Mouse (Mus musculus) C2C12 (cell line): ENCODE measurements around the gene Slc22a13. TPM values are rescaled to one million over a fixed set of nuclear protein-coding genes. Genes with fewer than 3 reads are reported as not detected.

Source experiments
- H3K27me3 ChIP-seq: one replicate; pipeline ENCODE4 v1.6.1; 2011; ENCODE audit not compliant: control insufficient read depth, insufficient read depth, insufficient read length
- H3K36me3 ChIP-seq: one replicate; pipeline ENCODE4 v1.6.1; 2011; ENCODE audit not compliant: control insufficient read depth, insufficient read depth
- H3K4me3 ChIP-seq: one replicate; pipeline ENCODE4 v1.5.1; 2011; ENCODE audit warnings: mild to moderate bottlenecking, control low read depth; ENCODE audit not compliant: poor library complexity, insufficient read depth, severe bottlenecking
- H3K79me2 ChIP-seq: one replicate; pipeline ENCODE4 v1.6.1; 2011; ENCODE audit not compliant: control insufficient read depth, insufficient read depth
- H3K79me3 ChIP-seq: one replicate; pipeline ENCODE4 v1.6.1; 2011; ENCODE audit warnings: low read depth, control low read depth
- H3ac ChIP-seq: one replicate; pipeline ENCODE3; 2011; ENCODE audit warnings: low read depth; ENCODE audit not compliant: control insufficient read depth, insufficient read length
- CEBPB ChIP-seq: IDR thresholded peaks from one replicate; pipeline ENCODE4 v1.6.1; 2011; ENCODE audit warnings: low read depth, mild to moderate bottlenecking, control low read depth, moderate library complexity
- CTCF ChIP-seq: IDR thresholded peaks from one replicate; pipeline ENCODE4 v1.5.1; 2011; ENCODE audit not compliant: control insufficient read depth, insufficient read depth, insufficient read length
- FOSL1 ChIP-seq: IDR thresholded peaks from one replicate; pipeline ENCODE4 v1.8.0; 2011; ENCODE audit warnings: mild to moderate bottlenecking, low read length; ENCODE audit not compliant: poor library complexity, insufficient read depth, severe bottlenecking
- MAX ChIP-seq: IDR thresholded peaks from one replicate; pipeline ENCODE4 v1.6.1; 2011; ENCODE audit warnings: mild to moderate bottlenecking, control low read depth
- MYOD1 ChIP-seq: IDR thresholded peaks from one replicate; pipeline ENCODE4 v1.6.1; 2011; ENCODE audit warnings: low read depth; ENCODE audit not compliant: control insufficient read depth, insufficient read length
- MYOG ChIP-seq: IDR thresholded peaks from one replicate; pipeline ENCODE4 v1.6.1; 2011; ENCODE audit not compliant: control insufficient read depth, insufficient read length; ENCODE audit errors: extremely low read depth
- USF1 ChIP-seq: IDR thresholded peaks from one replicate; pipeline ENCODE4 v1.6.1; 2011; ENCODE audit warnings: low read depth, mild to moderate bottlenecking, control low read depth, moderate library complexity
- polyA plus RNA-seq: library from polyadenylated mRNA; unstranded; fragments of >200 nt; fragmentation: generic; extraction: Trizol; gene quantifications from one replicate; pipeline ENCODE4 v1.2.1, GENCODE M21; 2012; ENCODE audit warnings: missing spikeins

Gene Slc22a13
- polyA plus RNA-seq, 1 experiment: not detected

GRCm38 (mm10) chr9:119199151-119199861 is 9.6 kb downstream of the Slc22a13 start:
- no peak overlapping the region for H3K4me3 ChIP-seq
- no peaks in the 10 kb centered on the region for H3K36me3 ChIP-seq
- peaks cover 3% of the 10 kb centered on the region for H3K27me3 ChIP-seq
- H3K79me2 ChIP-seq: no peaks in the 10 kb centered on the region
- no peak for TF ChIP-seq USF1
- TF ChIP-seq MYOD1: no peak
- no peak for TF ChIP-seq CTCF
- no peak for TF ChIP-seq MAX
- no peak for TF ChIP-seq FOSL1
- no peak for TF ChIP-seq CEBPB
- no peak for TF ChIP-seq MYOG
- no peaks in the 10 kb centered on the region for H3K79me3 ChIP-seq
- H3ac ChIP-seq: no peak overlapping the region

- H3K36me3 ChIP-seq: no peaks in the 10 kb centered on the region
- TF ChIP-seq CEBPB (no peak), FOSL1 (no peak), MAX (no peak), CTCF (no peak)
- no peak overlapping the region for H3K4me3 ChIP-seq
Measured at GRCm38 (mm10) chr9:119192202-119192990, 16.5 kb downstream of the Slc22a13 start.

GRCm38 (mm10) chr9:119181241-119181728 is 27.6 kb downstream of the Slc22a13 start:
- Histone ChIP-seq H3K4me3 (no peak overlapping the region), H3K79me2 (no peaks in the 10 kb centered on the region), H3K79me3 (no peaks in the 10 kb centered on the region), H3K27me3 (peaks cover 44% of the 10 kb centered on the region), H3K36me3 (no peaks in the 10 kb centered on the region), H3ac (no peak overlapping the region)
- TF ChIP-seq MYOD1 (no peak), MYOG (no peak), CEBPB (no peak), MAX (no peak), FOSL1 (no peak), USF1 (no peak), CTCF (no peak)

More at GRCm38 (mm10) chr9:119192202-119192990, 16.5 kb downstream of the Slc22a13 start:
- H3ac ChIP-seq: no peak overlapping the region
- no peaks in the 10 kb centered on the region for H3K79me3 ChIP-seq
- no peaks in the 10 kb centered on the region for H3K27me3 ChIP-seq
- no peaks in the 10 kb centered on the region for H3K79me2 ChIP-seq

GRCm38 (mm10) chr9:119179292-119179691 is 29.6 kb downstream of the Slc22a13 start:
- Histone ChIP-seq H3K27me3 (peaks cover 54% of the 10 kb centered on the region), H3ac (no peak overlapping the region), H3K79me2 (no peaks in the 10 kb centered on the region), H3K36me3 (no peaks in the 10 kb centered on the region), H3K79me3 (no peaks in the 10 kb centered on the region), H3K4me3 (no peak overlapping the region)
- TF ChIP-seq USF1 (no peak), MYOG (no peak), FOSL1 (no peak), MAX (no peak), CEBPB (no peak), MYOD1 (no peak), CTCF (no peak)

GRCm38 (mm10) chr9:119167608-119168007 is 41.3 kb downstream of the Slc22a13 start:
- peaks cover 28% of the 10 kb centered on the region for H3K27me3 ChIP-seq
- no peaks in the 10 kb centered on the region for H3K79me2 ChIP-seq
- TF ChIP-seq MYOD1 (no peak), MYOG (no peak), FOSL1 (no peak), CEBPB (no peak), CTCF (no peak), USF1 (no peak), MAX (no peak)
- no peak overlapping the region for H3K4me3 ChIP-seq
- no peak overlapping the region for H3ac ChIP-seq
- no peaks in the 10 kb centered on the region for H3K36me3 ChIP-seq
- no peaks in the 10 kb centered on the region for H3K79me3 ChIP-seq
